Mouse (Mus musculus): Measurements from ENCODE around the gene Wt1. TPM values are rescaled to one million over a fixed set of nuclear protein-coding genes. Genes with fewer than 3 reads are reported as not detected.
A peak's percentile ranks its signal among the peaks of the same experiment; 100 is the strongest.

The Wt1 gene
- polyA plus RNA-seq (2014; fragmentation: Nextera tagmentation; extraction: Ambion mirVana): 0.11 and 0.15 TPM in 2 replicates

DNA sequence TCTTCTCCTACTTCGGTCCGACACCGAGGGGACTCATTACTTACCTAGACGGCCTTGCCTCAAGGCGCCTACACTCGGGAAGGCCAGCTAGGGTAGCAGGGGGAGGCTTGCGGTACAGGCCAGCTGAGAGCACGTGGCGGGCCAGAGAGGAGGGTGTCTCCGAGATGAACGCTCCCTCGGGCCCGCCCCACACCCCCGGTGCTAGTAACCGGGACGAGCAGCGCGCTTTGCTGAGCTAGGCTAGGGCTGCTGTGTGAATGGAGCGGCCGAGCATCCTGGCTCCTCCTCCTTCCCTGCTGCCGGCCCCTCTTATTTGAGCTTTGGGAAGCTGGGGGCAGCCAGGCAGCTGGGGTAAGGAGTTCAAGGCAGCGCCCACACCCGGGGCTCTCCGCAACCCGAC, at the start of gene Wt1:
Gene Wt1 (plus strand): TSS at position 251 of the 400 bp plus-strand sequence.
- H3K4me3 ChIP-seq (ENCODE audit: low read depth, low read length): peak within 1 kb of the TSS; percentile 23
- peaks cover 14% of the 10 kb centered on the region for H3K4me1 ChIP-seq (replicated peaks; ENCODE audit: control insufficient read depth, insufficient read depth, low read length)
- DNase-seq (ENCODE audit: low spot score) (peak; percentile 79), ATAC-seq (replicated peaks; ENCODE audit: low FRiP score) (peak; percentile 62)
- peaks cover 93% of the 10 kb centered on the region for H3K27me3 ChIP-seq (ENCODE audit: control insufficient read depth, insufficient read depth, low read length)
- H3K4me2 ChIP-seq (ENCODE audit: low read depth, low read length, severe bottlenecking): peak within 1 kb of the TSS; percentile 40
- no peak within 1 kb of the TSS for H3K9ac ChIP-seq (ENCODE audit: low read length)
- H3K9me3 ChIP-seq (ENCODE audit: control insufficient read depth, low read length): no peaks in the 10 kb centered on the region
- under 1% methylated on average over 24 of the region's 25 CpGs for WGBS
- H3K27ac ChIP-seq (ENCODE audit: low read depth, low read length): no peak within 1 kb of the TSS
- H3K36me3 ChIP-seq (ENCODE audit: control insufficient read depth, insufficient read depth, low read length): no peaks in the 10 kb centered on the region

DNA sequence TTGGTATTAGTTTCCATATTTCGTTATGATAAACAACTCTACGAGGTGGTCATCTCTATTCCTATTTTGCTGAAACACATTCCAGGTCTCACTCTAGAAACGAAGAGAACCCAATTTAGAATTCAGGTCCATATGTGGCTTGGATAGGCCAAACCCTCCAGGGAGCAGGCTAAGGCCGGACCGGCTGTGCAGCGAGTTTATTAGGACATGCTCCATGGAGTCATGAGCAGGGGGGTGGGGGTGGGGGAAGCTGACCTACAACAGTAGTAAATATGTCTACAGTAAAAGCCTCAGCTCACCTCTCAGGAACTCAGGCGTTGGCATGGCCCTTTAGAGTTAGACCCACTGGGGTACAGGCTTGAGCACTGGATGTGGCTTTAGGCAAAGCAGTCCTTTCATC, 49.2 kb upstream of the Wt1 start:
- no peaks in the 10 kb centered on the region for H3K9me3 ChIP-seq (ENCODE audit: control insufficient read depth, low read length)
- DNase-seq (ENCODE audit: low spot score) (no peak), ATAC-seq (replicated peaks; ENCODE audit: low FRiP score) (no peak)
- no peaks in the 10 kb centered on the region for H3K36me3 ChIP-seq (ENCODE audit: control insufficient read depth, insufficient read depth, low read length)
- 92% methylated on average over 7 of the region's 7 CpGs for WGBS
- no peaks in the 10 kb centered on the region for H3K27me3 ChIP-seq (ENCODE audit: control insufficient read depth, insufficient read depth, low read length)
- no peaks in the 10 kb centered on the region for H3K4me1 ChIP-seq (replicated peaks; ENCODE audit: control insufficient read depth, insufficient read depth, low read length)
- no peak overlapping the region for H3K4me3 ChIP-seq (ENCODE audit: low read depth, low read length)
- H3K27ac ChIP-seq (ENCODE audit: low read depth, low read length): no peak overlapping the region
- no peak overlapping the region for H3K4me2 ChIP-seq (ENCODE audit: low read depth, low read length, severe bottlenecking)
- no peak overlapping the region for H3K9ac ChIP-seq (ENCODE audit: low read length)

DNA sequence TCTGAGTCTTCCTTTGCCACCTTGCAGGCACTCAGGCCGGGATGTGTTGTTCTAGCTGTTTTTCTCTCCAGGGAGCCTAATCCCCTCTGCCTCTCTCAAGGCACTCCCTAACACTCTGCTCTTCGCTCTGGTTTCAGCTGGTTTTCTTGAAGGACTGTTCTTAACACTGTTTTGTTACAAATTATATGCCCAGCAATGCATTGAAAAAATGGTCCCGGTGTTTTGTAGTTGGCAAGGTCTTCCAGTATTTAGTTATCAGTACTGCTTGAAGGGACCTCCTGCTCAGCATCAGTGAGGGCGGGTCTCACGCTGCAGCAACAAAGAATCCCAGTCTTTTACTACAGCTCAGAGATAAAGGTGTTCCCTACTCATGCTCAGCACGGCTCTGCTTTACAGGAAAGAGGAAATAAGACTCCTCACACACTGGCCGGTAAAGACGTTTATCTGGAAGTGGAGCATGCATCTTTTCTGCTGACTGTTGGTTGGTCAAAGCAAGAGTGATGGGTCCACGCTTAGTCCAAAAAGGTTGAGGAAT, 44.0 kb upstream of the Wt1 start:
- Histone ChIP-seq H3K9ac (ENCODE audit: low read length) (no peak overlapping the region), H3K4me1 (replicated peaks; ENCODE audit: control insufficient read depth, insufficient read depth, low read length) (no peaks in the 10 kb centered on the region), H3K27ac (ENCODE audit: low read depth, low read length) (no peak overlapping the region), H3K4me3 (ENCODE audit: low read depth, low read length) (no peak overlapping the region), H3K9me3 (ENCODE audit: control insufficient read depth, low read length) (no peaks in the 10 kb centered on the region), H3K4me2 (ENCODE audit: low read depth, low read length, severe bottlenecking) (no peak overlapping the region), H3K36me3 (ENCODE audit: control insufficient read depth, insufficient read depth, low read length) (no peaks in the 10 kb centered on the region), H3K27me3 (ENCODE audit: control insufficient read depth, insufficient read depth, low read length) (no peaks in the 10 kb centered on the region)
- DNase-seq (ENCODE audit: low spot score) (no peak), ATAC-seq (replicated peaks; ENCODE audit: low FRiP score) (no peak)
- 24% methylated on average over 9 of the region's 9 CpGs for WGBS

DNA sequence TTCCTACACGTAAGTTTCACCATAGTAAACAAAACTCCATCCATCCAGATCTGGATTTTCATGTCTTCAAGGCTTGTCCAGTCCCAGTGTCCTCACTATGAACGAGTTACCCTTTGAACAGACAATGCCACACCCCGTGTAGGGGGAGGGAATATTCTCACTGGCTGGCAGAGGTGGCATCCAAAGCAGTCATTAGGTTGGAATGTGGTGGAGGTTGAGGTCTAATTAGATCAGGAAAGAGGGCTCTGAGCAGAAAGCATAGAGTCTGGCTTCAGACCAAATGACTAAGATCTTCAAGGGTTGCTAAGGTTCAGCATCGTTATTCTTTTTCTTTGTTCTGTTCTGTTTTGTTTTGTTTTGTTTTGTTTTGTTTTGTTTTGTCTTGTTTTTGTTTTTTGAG, 42.3 kb upstream of the Wt1 start:
- no peak for ATAC-seq (replicated peaks; ENCODE audit: low FRiP score)

DNA sequence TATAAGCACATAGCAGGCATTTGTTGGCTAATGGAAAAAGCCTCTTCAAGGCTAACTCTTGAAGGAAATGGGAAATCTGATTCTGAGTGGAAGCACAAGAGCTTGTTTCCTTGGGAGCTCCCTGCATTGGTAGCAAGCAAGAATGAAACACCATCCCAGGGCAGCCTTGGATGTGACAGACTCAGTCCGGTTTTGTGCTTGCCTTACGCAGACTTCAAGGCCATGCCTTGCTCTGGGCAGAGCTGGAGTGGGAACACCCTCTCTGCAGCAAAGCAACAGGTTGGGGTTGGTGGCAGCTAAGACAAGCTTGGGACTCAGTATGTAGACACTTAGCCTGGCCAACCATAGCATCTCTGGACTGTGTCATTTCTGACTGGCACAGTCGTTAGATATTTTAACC, 40.2 kb upstream of the Wt1 start:
- Histone ChIP-seq H3K4me2 (ENCODE audit: low read depth, low read length, severe bottlenecking) (no peak overlapping the region), H3K9me3 (ENCODE audit: control insufficient read depth, low read length) (no peaks in the 10 kb centered on the region), H3K4me1 (replicated peaks; ENCODE audit: control insufficient read depth, insufficient read depth, low read length) (no peaks in the 10 kb centered on the region; the same call in 1 of the 2 replicates), H3K27me3 (ENCODE audit: control insufficient read depth, insufficient read depth, low read length) (no peaks in the 10 kb centered on the region), H3K36me3 (ENCODE audit: control insufficient read depth, insufficient read depth, low read length) (no peaks in the 10 kb centered on the region), H3K4me3 (ENCODE audit: low read depth, low read length) (no peak overlapping the region), H3K9ac (ENCODE audit: low read length) (no peak overlapping the region), H3K27ac (ENCODE audit: low read depth, low read length) (no peak overlapping the region)
- ATAC-seq (replicated peaks; ENCODE audit: low FRiP score): no peak
- WGBS: 96% methylated on average over 3 of the region's 3 CpGs
- no peak for DNase-seq (ENCODE audit: low spot score)

More for the DNA sequence above, 42.3 kb upstream of the Wt1 start:
- DNase-seq (ENCODE audit: low spot score): no peak
- no peak overlapping the region for H3K4me3 ChIP-seq (ENCODE audit: low read depth, low read length)
- no peak overlapping the region for H3K4me2 ChIP-seq (ENCODE audit: low read depth, low read length, severe bottlenecking)
- no peak overlapping the region for H3K27ac ChIP-seq (ENCODE audit: low read depth, low read length)
- no peaks in the 10 kb centered on the region for H3K27me3 ChIP-seq (ENCODE audit: control insufficient read depth, insufficient read depth, low read length)
- no peaks in the 10 kb centered on the region for H3K36me3 ChIP-seq (ENCODE audit: control insufficient read depth, insufficient read depth, low read length)
- no peaks in the 10 kb centered on the region for H3K9me3 ChIP-seq (ENCODE audit: control insufficient read depth, low read length)
- 73% methylated on average over 4 of the region's 4 CpGs for WGBS
- no peaks in the 10 kb centered on the region for H3K4me1 ChIP-seq (replicated peaks; ENCODE audit: control insufficient read depth, insufficient read depth, low read length)
- H3K9ac ChIP-seq (ENCODE audit: low read length): no peak overlapping the region

DNA sequence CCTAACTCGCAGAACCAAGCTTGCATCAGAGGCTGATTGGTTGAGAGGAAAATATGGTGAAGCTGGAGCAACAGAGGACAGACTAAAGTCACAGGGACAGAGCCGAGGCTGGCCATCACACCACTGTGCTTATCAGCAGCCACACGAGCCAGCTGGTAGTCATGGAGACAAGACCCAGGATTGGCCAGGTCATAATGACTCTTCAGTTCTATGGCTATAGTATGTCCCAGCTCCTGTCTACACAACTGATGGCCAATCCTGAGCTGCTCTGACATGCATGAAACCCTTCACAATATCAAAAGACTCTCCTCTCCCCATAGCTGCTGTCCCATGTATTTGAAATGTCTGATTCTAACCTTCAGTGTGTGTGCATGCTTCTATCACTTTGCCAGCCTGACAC, 38.3 kb upstream of the Wt1 start:
- H3K9me3 ChIP-seq (ENCODE audit: control insufficient read depth, low read length): no peaks in the 10 kb centered on the region
- H3K9ac ChIP-seq (ENCODE audit: low read length): no peak overlapping the region
- no peak overlapping the region for H3K27ac ChIP-seq (ENCODE audit: low read depth, low read length)
- no peaks in the 10 kb centered on the region for H3K36me3 ChIP-seq (ENCODE audit: control insufficient read depth, insufficient read depth, low read length)
- 89% methylated on average over 3 of the region's 3 CpGs for WGBS
- DNase-seq (ENCODE audit: low spot score): no peak
- no peaks in the 10 kb centered on the region; the same call in 1 of the 2 replicates for H3K4me1 ChIP-seq (replicated peaks; ENCODE audit: control insufficient read depth, insufficient read depth, low read length)
- no peaks in the 10 kb centered on the region for H3K27me3 ChIP-seq (ENCODE audit: control insufficient read depth, insufficient read depth, low read length)
- no peak for ATAC-seq (replicated peaks; ENCODE audit: low FRiP score)
- no peak overlapping the region for H3K4me2 ChIP-seq (ENCODE audit: low read depth, low read length, severe bottlenecking)
- no peak overlapping the region for H3K4me3 ChIP-seq (ENCODE audit: low read depth, low read length)

DNA sequence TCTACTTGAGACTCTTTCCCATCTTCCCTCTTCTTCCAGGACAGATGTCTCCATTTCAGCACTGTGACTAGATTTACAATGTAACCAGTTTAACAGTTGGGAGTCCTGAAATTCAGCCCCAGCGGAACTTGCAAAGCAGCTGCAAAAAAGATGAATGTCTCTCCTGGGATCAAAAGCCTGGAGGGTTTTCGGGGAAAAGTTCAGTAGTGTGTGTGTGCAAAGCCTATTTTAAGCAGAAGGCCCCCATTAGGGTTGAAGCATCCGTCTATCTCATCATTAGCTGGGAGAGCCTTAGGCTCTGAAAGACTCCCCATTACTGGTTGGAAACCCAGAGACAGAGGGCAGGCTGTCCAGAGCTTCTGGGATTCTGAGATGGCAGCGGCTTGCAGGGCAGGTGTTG, 37.2 kb upstream of the Wt1 start:
- no peak for ATAC-seq (replicated peaks; ENCODE audit: low FRiP score)
- Histone ChIP-seq H3K4me1 (replicated peaks; ENCODE audit: control insufficient read depth, insufficient read depth, low read length) (no peaks in the 10 kb centered on the region; the same call in 1 of the 2 replicates), H3K9me3 (ENCODE audit: control insufficient read depth, low read length) (no peaks in the 10 kb centered on the region), H3K36me3 (ENCODE audit: control insufficient read depth, insufficient read depth, low read length) (no peaks in the 10 kb centered on the region), H3K4me2 (ENCODE audit: low read depth, low read length, severe bottlenecking) (no peak overlapping the region), H3K27ac (ENCODE audit: low read depth, low read length) (no peak overlapping the region), H3K4me3 (ENCODE audit: low read depth, low read length) (no peak overlapping the region), H3K27me3 (ENCODE audit: control insufficient read depth, insufficient read depth, low read length) (no peaks in the 10 kb centered on the region), H3K9ac (ENCODE audit: low read length) (no peak overlapping the region)
- 79% methylated on average over 4 of the region's 4 CpGs for WGBS
- no peak for DNase-seq (ENCODE audit: low spot score)

DNA sequence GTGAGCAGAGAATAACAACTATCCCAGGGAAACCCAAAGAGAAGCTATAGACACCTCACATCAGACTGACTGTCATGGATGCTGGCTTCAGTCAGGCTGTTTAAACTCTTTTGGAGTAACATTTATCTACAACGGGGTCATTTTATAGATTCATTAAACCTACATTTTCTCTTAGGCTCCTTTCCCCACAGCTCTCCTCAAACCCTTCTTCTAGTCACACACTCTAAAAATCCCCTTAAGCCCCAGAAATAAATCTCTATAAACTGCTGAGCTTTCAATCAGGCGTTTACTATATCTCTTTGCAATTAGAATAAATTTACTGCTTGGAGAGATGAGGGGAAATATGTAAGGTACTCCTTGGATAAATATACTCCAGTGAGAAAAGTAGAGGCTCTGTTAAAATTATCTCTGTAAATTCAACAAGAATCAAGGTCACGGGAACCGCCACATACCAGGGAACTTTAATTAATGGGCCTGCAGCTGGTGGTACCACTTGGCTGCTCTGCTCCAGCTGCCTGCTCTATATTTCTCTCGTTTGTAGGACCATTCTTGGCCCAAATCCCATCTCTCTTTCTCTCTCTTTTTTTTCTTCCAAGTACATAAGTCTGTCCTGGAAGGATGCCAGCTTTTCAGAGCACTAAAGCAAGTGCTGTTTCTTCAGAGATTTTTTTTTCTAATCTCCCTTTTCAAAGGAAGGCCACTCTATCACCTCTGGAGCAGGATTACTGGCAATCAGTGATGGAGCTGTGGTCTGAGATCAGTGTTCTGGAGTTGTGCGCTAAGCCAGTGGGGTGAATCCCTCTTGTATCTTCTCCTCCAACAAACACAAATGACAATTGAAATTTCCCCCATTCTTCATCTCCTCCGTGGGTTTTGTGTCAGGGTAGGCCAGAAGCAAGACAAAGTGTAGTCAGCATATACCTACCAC, 36.5 kb upstream of the Wt1 start:
- Histone ChIP-seq H3K27me3 (ENCODE audit: control insufficient read depth, insufficient read depth, low read length) (no peaks in the 10 kb centered on the region), H3K4me1 (replicated peaks; ENCODE audit: control insufficient read depth, insufficient read depth, low read length) (no peaks in the 10 kb centered on the region; the same call in 1 of the 2 replicates), H3K4me2 (ENCODE audit: low read depth, low read length, severe bottlenecking) (no peak overlapping the region), H3K9ac (ENCODE audit: low read length) (no peak overlapping the region), H3K27ac (ENCODE audit: low read depth, low read length) (0 out of 2 replicates have a peak overlapping the region, but pooled peaks have one; percentile 12), H3K36me3 (ENCODE audit: control insufficient read depth, insufficient read depth, low read length) (no peaks in the 10 kb centered on the region), H3K9me3 (ENCODE audit: control insufficient read depth, low read length) (no peaks in the 10 kb centered on the region), H3K4me3 (ENCODE audit: low read depth, low read length) (no peak overlapping the region)
- 55% methylated on average over 7 of the region's 7 CpGs for WGBS
- ATAC-seq (replicated peaks; ENCODE audit: low FRiP score): peak; percentile 55
- DNase-seq (ENCODE audit: low spot score): no peak
